Mouse (Mus musculus) forebrain, embryonic 14.5 days (tissue): ENCODE results near the gene Ndel1. TPM values are rescaled to one million over a fixed set of nuclear protein-coding genes. Genes with fewer than 3 reads are reported as not detected.

Source experiments
- ATAC-seq: fragments of 200-750 bp; cut with Nextera tagmentation; 2 replicates; pipeline ENCODE4 v1.8.0; 2017; ENCODE audit warnings: mild to moderate bottlenecking, moderate library complexity
- DNase-seq: peaks from one replicate; pipeline ENCODE4 v3.0.0-alpha.2; 2015; ENCODE audit warnings: low spot score
- H3K27ac ChIP-seq: fragments of 300-500 bp; sonication (generic); 2 replicates; pipeline ENCODE4 v1.5.1; 2014; ENCODE audit warnings: low read depth, mild to moderate bottlenecking, control low read depth, low read length, moderate library complexity
- H3K27me3 ChIP-seq: fragments of 300-500 bp; sonication (generic); replicated peaks from 2 replicates; pipeline ENCODE4 v1.6.1; 2014; ENCODE audit warnings: low read length, control low read depth, mixed read lengths; ENCODE audit not compliant: control insufficient read depth, insufficient read depth
- H3K36me3 ChIP-seq: fragments of 300-500 bp; sonication (generic); 2 replicates; pipeline ENCODE4 v1.6.1; 2014; ENCODE audit warnings: low read length, control low read depth; ENCODE audit not compliant: control insufficient read depth, insufficient read depth
- H3K4me1 ChIP-seq: fragments of 300-500 bp; sonication (generic); 2 replicates; pipeline ENCODE4 v1.6.1; 2014; ENCODE audit warnings: antibody characterized with exemption, low read length, control low read depth; ENCODE audit not compliant: control insufficient read depth, insufficient read depth
- H3K4me2 ChIP-seq: fragments of 300-500 bp; sonication (generic); 2 replicates; pipeline ENCODE4 v1.6.1; 2014; ENCODE audit warnings: mild to moderate bottlenecking, control low read depth, low read length
- H3K4me3 ChIP-seq: fragments of 300-500 bp; sonication (generic); 2 replicates; pipeline ENCODE4 v1.5.1; 2014; ENCODE audit warnings: low read depth, low read length, control low read depth
- H3K9ac ChIP-seq: fragments of 300-500 bp; sonication (generic); 2 replicates; pipeline ENCODE4 v1.6.1; 2014; ENCODE audit warnings: mild to moderate bottlenecking, low read length, control low read depth, moderate library complexity
- H3K9me3 ChIP-seq: fragments of 300-500 bp; sonication (generic); replicated peaks from 2 replicates; pipeline ENCODE4 v1.6.1; 2016; ENCODE audit warnings: low read length, control low read depth, mixed read lengths; ENCODE audit not compliant: control insufficient read depth
- WGBS: fragments of 180-500 bp; shearing (Covaris S2); extraction: QIAGEN DNeasy Blood & Tissue Kit; methylation state at CpG from one replicate; pipeline ENCODE4 v1.1.7; 2014; 5-methylcytosine and 5-hydroxymethylcytosine counted together
- polyA plus RNA-seq: library from polyadenylated mRNA; unstranded; fragments of >200 nt; fragmentation: Nextera tagmentation; extraction: Ambion mirVana; gene quantifications from 2 replicates; pipeline ENCODE4 v1.2.1, GENCODE M21; 2014

Gene Ndel1
- polyA plus RNA-seq, 1 experiment from 2014 or later = 70.0 TPM

DNA sequence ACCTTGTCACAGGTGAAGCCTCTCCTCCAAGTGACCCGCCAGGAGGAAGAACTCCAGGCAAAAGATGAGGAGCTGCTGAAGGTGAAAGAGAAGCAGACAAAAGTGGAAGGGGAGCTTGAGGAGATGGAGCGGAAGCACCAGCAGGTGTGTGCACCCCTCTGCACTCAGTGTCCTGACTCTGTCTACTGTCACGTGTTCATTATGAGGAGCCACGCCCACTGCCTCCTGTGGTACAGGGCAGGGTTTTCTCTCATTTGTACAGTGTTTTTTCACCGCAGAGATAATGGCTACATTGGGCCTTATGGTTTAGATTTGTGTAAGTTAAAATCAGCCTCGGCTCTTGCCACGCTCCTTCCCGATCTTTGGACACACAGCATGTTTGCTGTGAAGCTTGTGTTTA is 85.8 kb downstream of the Ndel1 start:
- Histone ChIP-seq H3K4me2 (no peak overlapping the region), H3K27me3 (no peaks in the 10 kb centered on the region), H3K36me3 (peaks cover 98% of the 10 kb centered on the region), H3K4me3 (no peak overlapping the region), H3K27ac (no peak overlapping the region), H3K9me3 (no peaks in the 10 kb centered on the region), H3K4me1 (no peaks in the 10 kb centered on the region), H3K9ac (no peak overlapping the region)
- no peak for DNase-seq
- 86% methylated on average over 8 of the region's 8 CpGs for WGBS
- ATAC-seq = no peak

DNA sequence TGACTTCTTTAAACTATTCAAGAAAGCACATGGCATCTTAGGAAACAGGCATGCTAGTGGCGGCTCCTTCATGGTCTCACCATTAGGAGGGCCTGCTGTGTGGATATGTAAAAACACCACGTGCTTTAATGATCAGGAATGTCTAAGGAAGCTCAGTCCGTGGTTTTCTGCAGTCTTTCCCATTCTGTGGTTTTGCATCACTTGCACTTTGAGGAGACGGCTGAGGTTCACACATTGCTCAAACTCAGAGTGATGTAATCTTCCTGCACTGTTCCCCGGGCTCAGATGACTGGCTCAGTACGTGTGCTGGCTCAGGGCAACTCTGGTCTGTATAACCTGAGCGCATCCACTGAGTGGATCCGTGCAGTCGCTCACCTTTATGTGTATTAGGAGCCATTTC is 89.3 kb downstream of the Ndel1 start:
- WGBS = 88% methylated on average over 9 of the region's 9 CpGs
- Histone ChIP-seq H3K9ac (no peak overlapping the region), H3K4me1 (no peaks in the 10 kb centered on the region), H3K4me3 (no peak overlapping the region), H3K36me3 (peaks cover 82% of the 10 kb centered on the region), H3K4me2 (no peak overlapping the region), H3K27me3 (no peaks in the 10 kb centered on the region), H3K27ac (no peak overlapping the region), H3K9me3 (no peaks in the 10 kb centered on the region)
- no peak for ATAC-seq
- no peak for DNase-seq

DNA sequence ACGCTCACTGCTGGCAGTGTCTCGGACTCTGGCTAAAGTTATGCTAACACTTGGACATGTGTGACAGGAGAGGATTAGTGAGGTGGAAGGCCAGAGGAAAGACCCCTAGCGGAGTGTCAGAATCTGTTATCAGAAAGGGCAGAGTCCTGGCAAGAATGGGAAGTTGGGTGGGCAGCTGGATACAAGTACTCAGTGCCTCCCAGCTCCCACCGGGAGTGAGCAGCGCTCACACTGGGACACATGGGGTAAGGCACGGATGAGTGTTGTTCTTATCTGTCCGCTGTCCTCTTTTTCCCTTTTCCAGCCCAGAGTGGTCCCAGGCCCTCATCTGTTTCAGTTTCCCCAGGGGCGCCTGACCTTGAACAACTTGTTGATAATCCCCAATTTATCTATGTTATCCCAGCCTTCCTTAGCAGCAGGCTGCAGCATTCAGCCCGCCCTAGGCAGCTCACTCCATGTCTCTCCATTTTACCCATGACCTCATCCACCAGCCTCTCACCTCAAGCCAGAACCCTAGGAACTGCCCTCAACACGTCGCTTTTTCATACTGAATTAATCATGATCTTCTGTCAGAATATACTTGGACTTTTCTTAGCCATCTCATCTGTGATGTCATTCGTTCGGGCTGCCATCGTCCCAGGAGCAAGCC is 91.1 kb downstream of the Ndel1 start:
- no peaks in the 10 kb centered on the region for H3K9me3 ChIP-seq
- H3K4me2 ChIP-seq = no peak overlapping the region
- WGBS = 88% methylated on average over 14 of the region's 14 CpGs
- DNase-seq (no peak), ATAC-seq (no peak)
- no peak overlapping the region for H3K4me3 ChIP-seq
- H3K36me3 ChIP-seq = peaks cover 77% of the 10 kb centered on the region
- H3K9ac ChIP-seq = no peak overlapping the region
- H3K27ac ChIP-seq = no peak overlapping the region
- H3K4me1 ChIP-seq = no peaks in the 10 kb centered on the region
- H3K27me3 ChIP-seq = no peaks in the 10 kb centered on the region

DNA sequence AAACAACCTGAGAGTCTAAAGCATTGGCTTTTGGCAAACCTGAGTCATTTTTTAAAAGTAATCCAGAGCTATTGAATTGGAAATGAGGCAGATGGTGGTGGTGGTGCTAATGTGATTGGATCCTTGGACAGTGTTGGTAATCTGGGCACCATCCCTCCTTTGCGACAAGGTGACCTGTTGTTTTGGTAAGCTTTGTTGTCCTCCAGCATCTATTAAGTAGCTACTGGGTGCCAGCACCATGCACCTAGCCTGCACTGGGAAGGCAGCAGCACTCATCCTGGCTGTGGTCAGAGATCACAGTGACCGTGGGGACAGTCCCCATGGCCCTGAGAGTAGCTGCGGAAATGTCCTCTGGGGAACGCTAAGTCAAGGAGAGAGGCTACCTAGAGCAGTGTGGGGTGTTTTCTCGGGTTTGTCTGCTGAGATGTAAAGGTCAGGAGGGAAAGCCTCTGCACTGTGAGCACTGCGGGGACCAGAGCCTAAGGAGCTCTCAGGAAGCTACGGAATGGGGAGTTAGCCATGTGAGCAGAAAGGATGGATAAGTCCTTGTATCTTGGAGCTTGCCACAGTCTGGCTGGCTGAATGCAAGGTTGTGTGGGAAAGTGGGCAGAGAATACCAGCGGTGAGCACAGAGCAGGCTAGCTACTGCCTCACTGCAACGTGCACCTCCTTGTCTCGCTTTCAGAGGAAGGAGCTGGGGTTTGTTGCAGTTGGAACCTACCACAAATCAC is 91.8 kb downstream of the Ndel1 start:
- DNase-seq (no peak), ATAC-seq (no peak)
- no peak overlapping the region for H3K4me3 ChIP-seq
- H3K27ac ChIP-seq = no peak overlapping the region
- H3K36me3 ChIP-seq = peaks cover 77% of the 10 kb centered on the region
- H3K4me2 ChIP-seq = no peak overlapping the region
- no peaks in the 10 kb centered on the region for H3K27me3 ChIP-seq
- WGBS = 88% methylated on average over 10 of the region's 10 CpGs
- H3K9me3 ChIP-seq = no peaks in the 10 kb centered on the region
- H3K9ac ChIP-seq = no peak overlapping the region
- H3K4me1 ChIP-seq = no peaks in the 10 kb centered on the region

DNA sequence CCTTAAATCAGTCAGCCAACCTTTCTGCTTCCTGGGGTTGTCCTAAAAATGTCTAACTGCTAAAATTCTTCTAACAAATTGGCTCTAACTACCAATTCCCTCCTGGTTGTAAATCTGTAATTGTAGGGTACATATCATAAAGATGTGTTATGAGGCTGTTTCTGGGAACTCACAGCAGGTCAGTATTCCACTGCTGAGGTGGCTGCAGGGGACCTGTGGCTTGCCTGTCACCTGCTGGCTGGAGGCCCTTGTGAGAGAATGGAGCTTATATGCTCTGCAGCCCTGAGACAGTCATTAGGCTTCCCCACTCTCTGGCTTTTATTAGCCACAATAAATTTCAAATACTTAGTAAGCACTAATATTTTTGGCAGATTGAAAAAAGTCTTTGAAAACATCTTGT is 92.8 kb downstream of the Ndel1 start:
- Histone ChIP-seq H3K9ac (no peak overlapping the region), H3K4me2 (no peak overlapping the region), H3K4me3 (no peak overlapping the region), H3K27me3 (no peaks in the 10 kb centered on the region), H3K27ac (no peak overlapping the region), H3K36me3 (peaks cover 77% of the 10 kb centered on the region), H3K9me3 (no peaks in the 10 kb centered on the region), H3K4me1 (no peaks in the 10 kb centered on the region)
- no peak for ATAC-seq
- no peak for DNase-seq

DNA sequence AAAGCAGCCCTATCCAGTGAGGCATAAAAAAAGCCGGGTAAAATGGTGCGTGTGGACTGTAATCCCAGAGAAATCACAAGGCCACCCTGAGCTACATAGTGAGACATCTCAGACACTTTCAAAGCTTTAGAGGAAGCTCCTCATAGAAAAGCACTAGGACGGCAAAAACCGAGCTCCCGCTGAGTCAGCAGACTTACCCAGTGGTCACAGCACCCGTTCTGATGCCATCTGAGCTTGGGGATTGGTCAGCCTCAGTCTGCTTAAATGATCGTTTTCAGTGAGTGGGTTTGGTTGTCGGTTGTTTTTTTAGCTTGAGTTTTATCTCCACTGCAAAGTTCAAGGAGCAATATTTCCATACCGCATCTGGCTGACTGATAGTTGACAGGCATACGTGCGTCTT is 93.7 kb downstream of the Ndel1 start:
- ATAC-seq (no peak), DNase-seq (no peak)
- Histone ChIP-seq H3K9ac (no peak overlapping the region), H3K27me3 (no peaks in the 10 kb centered on the region), H3K4me3 (no peak overlapping the region), H3K27ac (no peak overlapping the region), H3K9me3 (no peaks in the 10 kb centered on the region), H3K4me2 (no peak overlapping the region), H3K36me3 (peaks cover 78% of the 10 kb centered on the region), H3K4me1 (no peaks in the 10 kb centered on the region)
- WGBS = 90% methylated on average over 11 of the region's 11 CpGs

DNA sequence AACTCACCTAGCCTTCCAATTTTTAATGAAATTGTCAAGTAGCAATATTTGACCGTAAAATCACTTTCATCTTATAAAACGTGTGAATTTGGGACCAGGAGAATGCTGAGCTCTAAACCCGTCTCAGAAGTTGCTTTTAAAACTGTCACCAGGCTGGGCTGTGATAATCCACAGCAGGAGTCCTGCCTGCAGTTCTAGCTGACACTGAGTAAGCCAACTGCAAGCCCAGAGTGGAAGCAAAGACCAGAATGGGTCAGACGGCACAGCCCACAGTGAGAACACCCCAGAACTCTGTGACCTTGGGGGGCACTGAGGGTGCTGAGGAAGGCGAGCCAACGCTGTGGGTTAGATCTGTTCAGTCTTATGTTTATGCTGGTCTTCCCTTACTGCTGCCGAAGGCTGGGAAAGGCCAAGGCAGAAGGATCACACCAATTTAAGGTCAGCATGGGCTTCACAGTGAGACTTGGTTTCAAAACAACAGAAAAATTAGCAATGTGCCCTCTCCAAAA is 95.5 kb downstream of the Ndel1 start:
- Histone ChIP-seq H3K4me3 (no peak overlapping the region), H3K9ac (no peak overlapping the region), H3K27ac (no peak overlapping the region), H3K36me3 (peaks cover 78% of the 10 kb centered on the region), H3K4me2 (no peak overlapping the region), H3K4me1 (no peaks in the 10 kb centered on the region), H3K27me3 (no peaks in the 10 kb centered on the region), H3K9me3 (no peaks in the 10 kb centered on the region)
- WGBS = 88% methylated on average over 7 of the region's 7 CpGs
- no peak for DNase-seq
- ATAC-seq = no peak

Other genes with a start within 250 kb of the Ndel1 start
- 88.8 and 105 TPM in 2 replicates for gene Myh10, start 180.3 kb downstream of the Ndel1 start, polyA plus RNA-seq
- not detected in 2 replicates for gene Rnf222, start 16.7 kb upstream of the Ndel1 start, polyA plus RNA-seq
- gene Rpl26, start 29.7 kb upstream of the Ndel1 start, polyA plus RNA-seq = 673 and 871 TPM in 2 replicates
- 0.23 TPM in 1 of 2 replicates, not detected in the other for gene Odf4, start 55.2 kb upstream of the Ndel1 start, polyA plus RNA-seq
- gene Arhgef15, start 85.6 kb upstream of the Ndel1 start, polyA plus RNA-seq = 5.8 and 6.3 TPM in 2 replicates
- gene Slc25a35, start 96.3 kb upstream of the Ndel1 start, polyA plus RNA-seq = 0.75 and 1.2 TPM in 2 replicates
- 35.2 and 43.5 TPM in 2 replicates for gene Rangrf, start 103.3 kb upstream of the Ndel1 start, polyA plus RNA-seq
- gene Pfas, start 136.6 kb upstream of the Ndel1 start, polyA plus RNA-seq = 14.1 and 15.6 TPM in 2 replicates
- 43.4 and 56.1 TPM in 2 replicates for gene Ctc1, start 144.1 kb upstream of the Ndel1 start, polyA plus RNA-seq
- gene Aurkb, start 173.8 kb upstream of the Ndel1 start, polyA plus RNA-seq = 69.2 and 74.0 TPM in 2 replicates
- 10.7 and 13.9 TPM in 2 replicates for gene Borcs6, start 187.9 kb upstream of the Ndel1 start, polyA plus RNA-seq
- 45.2 and 49.6 TPM in 2 replicates for gene Tmem107, start 198.9 kb upstream of the Ndel1 start, polyA plus RNA-seq
- 124 and 188 TPM in 2 replicates for gene Vamp2, start 216.6 kb upstream of the Ndel1 start, polyA plus RNA-seq
- 6.8 and 11.6 TPM in 2 replicates for gene Per1, start 223.4 kb upstream of the Ndel1 start, polyA plus RNA-seq
- 0.23 and 0.24 TPM in 2 replicates for gene Hes7, start 248.5 kb upstream of the Ndel1 start, polyA plus RNA-seq